Mouse (Mus musculus) limb, embryonic 15.5 days (tissue): Measurements from ENCODE around the gene Slc22a21. TPM values are rescaled to one million over a fixed set of nuclear protein-coding genes. Genes with fewer than 3 reads are reported as not detected.

ENCODE experiments used
- ATAC-seq: fragments of 200-750 bp; cut with Nextera tagmentation; 2 replicates; pipeline ENCODE4 v1.8.0; 2017; ENCODE audit warnings: low read depth, moderate TSS enrichment; ENCODE audit not compliant: insufficient number of reproducible peaks, low FRiP score, low TSS enrichment
- H3K27ac ChIP-seq: fragments of 300-500 bp; sonication (generic); 2 replicates; pipeline ENCODE4 v1.5.1; 2015; ENCODE audit warnings: moderate library complexity, mild to moderate bottlenecking, inconsistent platforms
- H3K27me3 ChIP-seq: fragments of 300-500 bp; sonication (generic); 2 replicates; pipeline ENCODE4 v1.6.1; 2015; ENCODE audit warnings: inconsistent platforms
- H3K36me3 ChIP-seq: fragments of 300-500 bp; sonication (generic); 2 replicates; pipeline ENCODE4 v1.6.1; 2015; ENCODE audit warnings: inconsistent platforms
- H3K4me1 ChIP-seq: fragments of 300-500 bp; sonication (generic); 2 replicates; pipeline ENCODE4 v1.6.1; 2015; ENCODE audit warnings: inconsistent platforms
- H3K4me2 ChIP-seq: fragments of 300-500 bp; sonication (generic); 2 replicates; pipeline ENCODE4 v1.6.1; 2015; ENCODE audit warnings: mild to moderate bottlenecking, inconsistent platforms
- H3K4me3 ChIP-seq: fragments of 300-500 bp; sonication (generic); 2 replicates; pipeline ENCODE4 v1.5.1; 2015; ENCODE audit warnings: mild to moderate bottlenecking, inconsistent platforms
- H3K9ac ChIP-seq: fragments of 300-500 bp; sonication (generic); 2 replicates; pipeline ENCODE4 v1.6.1; 2015; ENCODE audit warnings: inconsistent platforms
- H3K9me3 ChIP-seq: fragments of 300-500 bp; sonication (generic); 2 replicates; pipeline ENCODE4 v1.6.1; 2016; ENCODE audit warnings: inconsistent platforms
- WGBS: fragments of 180-500 bp; shearing (Covaris S2); methylation state at CpG from one replicate; pipeline ENCODE4 v1.1.7; 2015; 5-methylcytosine and 5-hydroxymethylcytosine counted together
- polyA plus RNA-seq: library from polyadenylated mRNA; unstranded; fragments of >200 nt; fragmentation: Nextera tagmentation; extraction: Ambion mirVana; gene quantifications from 2 replicates; pipeline ENCODE4 v1.2.1, GENCODE M21; 2015

Gene Slc22a21
- polyA plus RNA-seq, 1 experiment from 2014 or later, result 4.3 TPM

DNA sequence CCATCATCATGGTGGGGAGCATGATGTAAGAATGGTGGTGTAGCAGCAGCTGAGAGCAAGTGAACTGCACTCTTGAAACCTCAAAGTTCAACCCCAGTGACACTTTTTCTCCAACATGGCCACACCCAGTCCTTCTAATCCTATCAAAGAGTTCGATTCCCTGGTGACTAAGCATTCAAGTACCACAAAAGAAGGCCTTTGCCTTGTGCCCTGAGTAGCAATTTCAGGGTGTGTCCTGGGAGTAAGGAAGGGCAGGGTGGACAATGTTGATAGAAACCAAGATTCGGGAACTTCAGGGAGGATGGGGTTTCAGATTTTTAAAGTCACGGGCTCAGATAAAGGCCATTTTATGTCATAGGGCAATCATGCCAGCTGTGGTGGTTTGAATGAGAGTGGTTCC, 50.4 kb downstream of the Slc22a21 start:
- Histone ChIP-seq H3K36me3 (no peaks in the 10 kb centered on the region), H3K9ac (no peak overlapping the region), H3K9me3 (no peaks in the 10 kb centered on the region), H3K4me1 (peaks cover 2% of the 10 kb centered on the region; the same call in 1 of the 2 replicates), H3K4me3 (no peak overlapping the region), H3K27me3 (no peaks in the 10 kb centered on the region), H3K27ac (no peak overlapping the region), H3K4me2 (no peak overlapping the region)
- ATAC-seq, result no peak
- 87% methylated on average over 3 of the region's 3 CpGs for WGBS

DNA sequence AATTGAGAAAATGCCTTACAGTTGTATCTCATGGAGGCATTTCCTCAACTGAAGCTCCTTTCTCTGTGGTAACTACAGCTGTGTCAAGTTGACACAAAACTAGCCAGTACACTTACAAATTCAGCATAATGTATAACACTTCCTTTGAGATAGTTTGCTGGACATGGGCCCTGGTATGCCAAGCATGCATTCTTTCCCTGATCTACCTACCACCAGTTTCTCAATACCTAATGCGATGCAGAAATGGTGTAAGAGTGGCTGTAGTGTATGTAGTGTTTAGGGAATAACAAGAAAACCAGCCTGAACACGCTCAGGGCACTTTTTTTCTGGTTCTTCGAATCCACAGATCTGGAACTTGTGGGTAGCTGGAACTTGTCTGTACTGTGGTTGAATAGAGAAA, 51.5 kb downstream of the Slc22a21 start:
- Histone ChIP-seq H3K27ac (no peak overlapping the region), H3K9ac (no peak overlapping the region), H3K27me3 (no peaks in the 10 kb centered on the region), H3K9me3 (no peaks in the 10 kb centered on the region), H3K4me1 (peaks cover 2% of the 10 kb centered on the region; the same call in 1 of the 2 replicates), H3K4me2 (no peak overlapping the region), H3K4me3 (no peak overlapping the region), H3K36me3 (no peaks in the 10 kb centered on the region)
- no peak for ATAC-seq
- WGBS, result 65% methylated on average over 3 of the region's 3 CpGs

DNA sequence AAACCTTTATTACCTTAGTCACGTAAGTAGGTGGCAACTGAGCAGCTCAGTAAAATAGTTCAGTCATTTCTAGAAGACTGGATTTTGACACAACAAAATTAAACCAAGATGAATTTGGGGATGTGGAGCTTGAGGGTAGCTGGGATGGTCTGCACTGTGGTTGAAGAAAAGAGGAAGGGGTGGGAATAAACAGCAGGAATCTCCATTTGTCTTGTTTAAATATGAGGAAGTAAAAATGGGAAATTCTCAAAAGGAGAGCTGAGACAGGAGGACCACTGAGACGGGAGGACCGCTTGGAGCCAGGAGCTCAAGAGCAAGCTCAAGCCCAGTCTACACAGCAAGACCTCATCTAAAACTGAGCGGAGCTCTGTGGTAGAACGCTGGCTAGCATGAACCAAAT, 53.8 kb downstream of the Slc22a21 start:
- ATAC-seq, result no peak
- H3K4me2 ChIP-seq, result no peak overlapping the region
- H3K27ac ChIP-seq, result no peak overlapping the region
- 87% methylated on average over 5 of the region's 5 CpGs for WGBS
- H3K4me1 ChIP-seq, result no peaks in the 10 kb centered on the region
- no peaks in the 10 kb centered on the region for H3K36me3 ChIP-seq
- H3K9me3 ChIP-seq, result no peaks in the 10 kb centered on the region
- H3K27me3 ChIP-seq, result no peaks in the 10 kb centered on the region
- no peak overlapping the region for H3K4me3 ChIP-seq
- no peak overlapping the region for H3K9ac ChIP-seq

DNA sequence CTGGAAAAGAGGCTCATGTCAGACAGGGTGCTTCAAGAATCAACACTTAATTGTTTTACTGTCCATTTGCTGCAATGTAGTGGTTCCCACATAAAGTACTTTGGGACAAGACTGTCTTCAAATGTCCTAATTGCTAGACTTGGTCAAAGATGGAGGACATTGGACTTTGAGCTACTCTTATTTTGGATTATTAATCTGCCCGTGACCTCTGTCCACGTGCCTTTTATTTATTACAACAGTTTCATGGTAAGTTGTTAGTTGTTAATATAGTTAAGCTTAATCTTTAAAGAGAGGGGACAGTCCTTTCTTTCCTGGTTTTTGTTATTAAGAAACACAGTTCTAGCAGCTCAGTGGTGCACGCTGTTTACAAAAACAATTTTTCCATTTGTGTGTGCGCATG, 61.3 kb downstream of the Slc22a21 start:
- no peak overlapping the region for H3K9ac ChIP-seq
- H3K4me2 ChIP-seq, result no peak overlapping the region
- 94% methylated on average over 4 of the region's 4 CpGs for WGBS

GRCm38 (mm10) chr11:53911011-53911410, 69.1 kb downstream of the Slc22a21 start:
- H3K36me3 ChIP-seq, result no peaks in the 10 kb centered on the region
- 65% methylated on average over 4 of the region's 4 CpGs for WGBS
- ATAC-seq, result no peak
- no peaks in the 10 kb centered on the region for H3K27me3 ChIP-seq
- H3K4me3 ChIP-seq, result no peak overlapping the region
- no peaks in the 10 kb centered on the region for H3K9me3 ChIP-seq
- no peak overlapping the region for H3K9ac ChIP-seq
- no peak overlapping the region for H3K27ac ChIP-seq
- no peaks in the 10 kb centered on the region for H3K4me1 ChIP-seq
- H3K4me2 ChIP-seq, result no peak overlapping the region

More for the DNA sequence above, 61.3 kb downstream of the Slc22a21 start:
- H3K27ac ChIP-seq, result no peak overlapping the region
- no peaks in the 10 kb centered on the region for H3K9me3 ChIP-seq
- no peaks in the 10 kb centered on the region for H3K4me1 ChIP-seq
- H3K36me3 ChIP-seq, result no peaks in the 10 kb centered on the region
- H3K4me3 ChIP-seq, result no peak overlapping the region
- H3K27me3 ChIP-seq, result no peaks in the 10 kb centered on the region
- ATAC-seq, result no peak

DNA sequence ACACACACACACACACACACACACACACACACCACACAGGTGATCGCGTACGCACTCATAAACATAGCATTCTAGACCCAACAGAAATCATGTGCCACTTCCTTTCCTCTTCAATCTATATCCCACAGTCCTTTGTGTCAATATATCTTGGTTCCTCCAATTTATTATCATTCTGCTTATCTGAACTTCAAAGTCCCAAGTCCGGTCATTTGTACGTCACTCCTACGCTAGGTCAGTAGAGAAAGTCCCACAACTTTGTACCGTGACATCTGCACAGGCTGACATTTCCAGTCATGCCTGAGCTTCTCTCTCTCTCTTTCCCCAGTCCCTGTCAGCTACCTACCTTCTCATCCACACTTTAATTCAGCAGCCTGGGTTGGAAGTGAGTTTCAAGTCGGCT, 71.4 kb downstream of the Slc22a21 start:
- no peak overlapping the region for H3K27ac ChIP-seq
- H3K4me3 ChIP-seq, result no peak overlapping the region
- no peak for ATAC-seq
- H3K4me2 ChIP-seq, result no peak overlapping the region
- no peaks in the 10 kb centered on the region for H3K9me3 ChIP-seq
- 90% methylated on average over 8 of the region's 8 CpGs for WGBS
- H3K27me3 ChIP-seq, result no peaks in the 10 kb centered on the region
- 0 out of 2 replicates have a peak, but pooled peaks cover 4% of the 10 kb centered on the region for H3K4me1 ChIP-seq
- no peaks in the 10 kb centered on the region for H3K36me3 ChIP-seq
- H3K9ac ChIP-seq, result no peak overlapping the region

DNA sequence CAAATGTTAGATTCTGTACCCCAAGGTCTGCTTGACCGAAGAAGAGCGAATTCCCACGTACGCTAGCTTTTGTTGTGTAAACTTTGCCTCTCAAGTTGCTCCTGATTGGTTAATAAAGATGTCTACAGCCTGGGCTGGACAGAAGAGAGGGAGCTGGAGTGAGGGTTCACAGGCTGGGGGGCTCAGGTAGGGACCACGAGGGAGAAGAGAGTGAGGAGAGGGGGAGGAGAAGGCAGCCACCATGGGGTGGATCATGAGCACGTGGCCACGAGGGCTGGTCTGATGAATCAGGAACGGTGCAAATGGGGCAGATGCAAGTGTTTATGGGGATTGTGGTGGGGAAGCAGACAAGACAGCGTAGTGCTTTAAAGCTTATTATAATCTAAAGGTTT, 75.6 kb downstream of the Slc22a21 start:
- H3K27me3 ChIP-seq, result no peaks in the 10 kb centered on the region
- WGBS, result 68% methylated on average over 9 of the region's 9 CpGs
- H3K4me2 ChIP-seq, result no peak overlapping the region
- H3K36me3 ChIP-seq, result no peaks in the 10 kb centered on the region
- H3K4me1 ChIP-seq, result 0 out of 2 replicates have a peak, but pooled peaks cover 4% of the 10 kb centered on the region
- no peak for ATAC-seq
- no peak overlapping the region for H3K9ac ChIP-seq
- no peaks in the 10 kb centered on the region for H3K9me3 ChIP-seq
- H3K27ac ChIP-seq, result no peak overlapping the region
- H3K4me3 ChIP-seq, result no peak overlapping the region

DNA sequence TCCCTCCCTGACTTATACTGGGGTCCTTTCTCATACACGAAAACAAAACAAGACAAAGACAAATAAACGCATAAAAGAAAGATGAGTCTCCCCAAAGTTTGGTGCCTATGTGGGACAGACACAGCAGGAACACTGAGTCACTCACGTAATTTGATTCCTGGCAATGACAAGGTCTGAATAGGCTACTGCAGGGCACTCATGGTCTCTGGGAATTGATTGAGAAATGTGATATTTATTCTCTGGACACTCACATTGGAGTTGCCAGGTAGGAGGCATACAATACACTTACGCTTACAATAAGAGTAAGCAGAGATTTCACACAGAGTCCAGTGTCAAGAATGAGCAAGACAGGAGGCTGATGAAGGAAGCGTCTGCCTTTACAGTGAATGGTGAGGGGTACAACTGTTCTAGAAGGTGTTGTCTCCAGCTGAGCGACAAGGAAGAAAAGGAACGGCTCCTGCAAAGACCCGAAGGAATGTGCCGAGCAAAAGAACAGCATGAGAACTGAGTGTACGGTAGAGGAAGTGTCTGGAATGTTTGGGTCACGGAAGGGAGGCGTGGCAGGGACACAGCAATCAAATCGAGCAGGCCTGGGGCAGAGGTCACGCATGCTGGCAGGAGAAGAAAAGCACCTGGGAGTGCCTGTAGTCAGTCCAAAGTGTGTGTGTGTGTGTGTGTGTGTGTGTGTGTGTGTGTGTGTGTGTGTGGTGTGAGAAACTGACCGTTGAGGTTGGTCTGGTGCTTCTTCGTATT, 76.2 kb downstream of the Slc22a21 start:
- no peak for ATAC-seq
- Histone ChIP-seq H3K4me2 (no peak overlapping the region), H3K9me3 (no peaks in the 10 kb centered on the region), H3K27me3 (no peaks in the 10 kb centered on the region), H3K9ac (no peak overlapping the region), H3K4me3 (no peak overlapping the region), H3K36me3 (no peaks in the 10 kb centered on the region), H3K27ac (no peak overlapping the region), H3K4me1 (0 out of 2 replicates have a peak, but pooled peaks cover 4% of the 10 kb centered on the region)
- 41% methylated on average over 16 of the region's 16 CpGs for WGBS

DNA sequence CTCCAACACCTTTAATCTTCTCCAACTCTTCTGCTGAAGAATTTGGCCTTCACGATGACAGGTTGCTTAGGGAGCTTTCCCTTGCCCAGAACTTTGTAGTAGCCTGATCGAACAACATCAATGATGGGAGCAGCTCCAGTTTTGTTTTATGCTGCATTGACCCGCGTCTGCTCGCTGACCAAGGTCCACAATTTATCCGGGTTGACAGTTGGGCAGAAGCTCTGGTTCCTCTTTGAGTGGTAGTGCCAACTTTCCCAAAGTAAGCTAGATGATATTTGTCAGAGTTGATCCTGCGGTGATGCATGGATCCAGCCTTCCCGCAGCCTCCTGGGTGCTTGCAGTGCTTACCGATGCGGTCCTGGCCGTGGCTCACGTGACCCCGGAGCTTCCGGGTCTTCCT, 77.4 kb downstream of the Slc22a21 start:
- Histone ChIP-seq H3K4me2 (no peak overlapping the region), H3K4me1 (0 out of 2 replicates have a peak, but pooled peaks cover 4% of the 10 kb centered on the region), H3K27ac (no peak overlapping the region), H3K9me3 (no peaks in the 10 kb centered on the region), H3K9ac (no peak overlapping the region), H3K4me3 (no peak overlapping the region), H3K36me3 (no peaks in the 10 kb centered on the region), H3K27me3 (no peaks in the 10 kb centered on the region)
- no peak for ATAC-seq
- 95% methylated on average over 14 of the region's 14 CpGs for WGBS

DNA sequence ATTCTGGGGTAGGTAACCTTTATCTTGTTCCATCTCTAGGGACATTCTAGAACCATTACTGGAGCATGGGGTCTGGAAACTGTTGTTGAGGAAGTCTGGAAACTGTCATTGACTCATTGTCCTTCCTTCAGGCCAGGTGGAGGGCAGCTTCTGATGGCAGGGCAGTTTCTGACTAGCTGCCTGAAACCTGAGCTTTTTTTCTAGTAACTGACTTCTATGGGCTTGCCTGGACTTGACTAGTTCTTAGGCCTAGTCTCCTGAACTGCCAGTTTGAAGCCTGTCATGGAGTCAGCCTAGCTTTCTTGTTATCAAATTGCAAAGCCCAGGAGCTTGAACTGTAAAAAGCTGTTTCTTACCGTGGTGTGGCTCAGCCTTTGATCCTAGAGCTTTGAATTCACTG, 79.1 kb downstream of the Slc22a21 start:
- 0 out of 2 replicates have a peak, but pooled peaks cover 4% of the 10 kb centered on the region for H3K4me1 ChIP-seq
- 26% methylated on average over 1 of the region's 1 CpGs for WGBS
- ATAC-seq, result no peak
- H3K36me3 ChIP-seq, result no peaks in the 10 kb centered on the region
- no peak overlapping the region for H3K4me3 ChIP-seq
- H3K4me2 ChIP-seq, result no peak overlapping the region
- H3K27me3 ChIP-seq, result no peaks in the 10 kb centered on the region
- H3K27ac ChIP-seq, result no peak overlapping the region
- no peak overlapping the region for H3K9ac ChIP-seq
- H3K9me3 ChIP-seq, result no peaks in the 10 kb centered on the region

DNA sequence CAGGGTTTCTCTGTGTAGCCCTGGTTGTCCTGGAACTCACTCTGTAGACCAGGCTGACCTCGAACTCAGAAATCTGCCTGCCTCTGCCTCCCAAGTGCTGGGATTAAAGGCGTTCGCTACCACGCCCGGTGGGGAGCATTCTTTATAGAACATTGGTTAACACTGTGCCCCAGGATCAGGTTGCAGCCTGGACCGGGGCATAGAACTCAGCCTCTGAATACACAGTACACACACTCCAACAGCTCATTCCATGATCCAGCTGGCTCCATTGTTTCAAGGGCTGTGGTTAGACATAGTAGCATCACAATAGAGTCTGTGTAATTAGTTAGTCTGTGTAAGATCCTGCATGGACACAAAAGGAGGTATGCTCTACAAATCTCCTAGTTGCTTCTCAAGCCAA, 80.2 kb downstream of the Slc22a21 start:
- Histone ChIP-seq H3K9ac (no peak overlapping the region), H3K36me3 (no peaks in the 10 kb centered on the region), H3K9me3 (no peaks in the 10 kb centered on the region), H3K27me3 (no peaks in the 10 kb centered on the region), H3K4me2 (no peak overlapping the region), H3K4me1 (0 out of 2 replicates have a peak, but pooled peaks cover 4% of the 10 kb centered on the region), H3K4me3 (no peak overlapping the region), H3K27ac (no peak overlapping the region)
- 82% methylated on average over 6 of the region's 6 CpGs for WGBS
- ATAC-seq, result no peak
